In genomic region chr12:98347550-98348318, GRCm38 (mm10) we compare ENCODE assay signal across 9 mouse cellular contexts.
A peak's percentile ranks its signal among the peaks of the same experiment; 100 is the strongest.
DNase-seq lines count a peak whose midpoint lies in the region; TF ChIP-seq lines count a peak whose summit lies in the region.
"Had no signal": no experiment of that assay in that cellular context is flagged by ENCODE, and none has a peak within 500 bp of the region (broad histone marks: within the 10 kb centered on the region; RNA-seq: fewer than 3 reads in every experiment).

No protein-coding gene starts in this region.

- no peaks in the 10 kb centered on the region for H3K4me1 ChIP-seq in E14TG2a.4 (replicated peaks; ENCODE audit: low read depth, low read length)
- H3K4me1 ChIP-seq: heart, embryonic 13.5 days; megakaryocyte, embryonic 14.5 days had no signal

- peak; percentile 47 for DNase-seq in left cerebral cortex, adult 11 months (ENCODE audit: low spot score)
- no peak for DNase-seq in left cerebral cortex, postnatal 4 days
- DNase-seq in ZHBTc4 (ENCODE audit: low read depth, low spot score), result peak; percentile 39
- DNase-seq in embryo, embryonic 10.5 days (ENCODE audit: low spot score), result peak; percentile 64
- peak; percentile 30 to 39 for DNase-seq in left cerebral cortex, postnatal 10 days (ENCODE audit: extremely low spot score in 1 of 2, low spot score in 2 of 2)
- peak; percentile 17 to 22 for DNase-seq in spleen, postnatal 36 days (ENCODE audit: low spot score in 2 of 2)

- no peak overlapping the region for H3K4me3 ChIP-seq in E14TG2a.4 (replicated peaks; ENCODE audit: low read length)
- H3K4me3 ChIP-seq: heart, embryonic 13.5 days; megakaryocyte, embryonic 14.5 days had no signal

- intact Hi-C loops in left cerebral cortex, postnatal 4 days (cut with DNase I), result no loop called here
- intact Hi-C loops in left cerebral cortex, postnatal 10 days (cut with DNase I), result no loop called here

- peak; percentile 30 for TF ChIP-seq CTCF in E14TG2a.4 (conservative IDR thresholded peaks at IDR 0.05; ENCODE audit: low read length)

- H3K27me3 ChIP-seq in E14TG2a.4 (ENCODE audit: insufficient read depth, low read length), result no peaks in the 10 kb centered on the region
- H3K27me3 ChIP-seq: heart, embryonic 13.5 days; megakaryocyte, embryonic 14.5 days had no signal

- no peaks in the 10 kb centered on the region for H3K36me3 ChIP-seq in E14TG2a.4 (ENCODE audit: insufficient read depth, low read length)
- H3K36me3 ChIP-seq: heart, embryonic 13.5 days had no signal

- H3K9me3 ChIP-seq in E14TG2a.4 (ENCODE audit: low read length), result peaks cover 18% of the 10 kb centered on the region
- H3K9me3 ChIP-seq: heart, embryonic 13.5 days; megakaryocyte, embryonic 14.5 days had no signal
